Mouse (Mus musculus) forebrain, embryonic 12.5 days (tissue): ENCODE data around the gene Lhfpl2. TPM values are rescaled to one million over a fixed set of nuclear protein-coding genes. Genes with fewer than 3 reads are reported as not detected.
"Not testable (repeated sequence)": the region's sequence is repeated elsewhere in the genome, so short reads cannot be mapped to it uniquely, and the experiment has no call there.

Experiments
- ATAC-seq: fragments of 200-750 bp; cut with Nextera tagmentation; 2 replicates; pipeline ENCODE4 v1.8.0; 2017; ENCODE audit warnings: moderate TSS enrichment; ENCODE audit not compliant: low FRiP score
- H3K27ac ChIP-seq: fragments of 300-500 bp; sonication (generic); 2 replicates; pipeline ENCODE4 v1.5.1; 2016; ENCODE audit warnings: mild to moderate bottlenecking
- H3K27me3 ChIP-seq: fragments of 300-500 bp; sonication (generic); 2 replicates; pipeline ENCODE4 v1.6.1; 2016; ENCODE audit warnings: mild to moderate bottlenecking
- H3K36me3 ChIP-seq: fragments of 300-500 bp; sonication (generic); replicated peaks from 2 replicates; pipeline ENCODE4 v1.6.1; 2016; ENCODE audit warnings: mild to moderate bottlenecking
- H3K4me1 ChIP-seq: fragments of 300-500 bp; sonication (generic); 2 replicates; pipeline ENCODE4 v1.6.1; 2016
- H3K4me2 ChIP-seq: fragments of 300-500 bp; sonication (generic); 2 replicates; pipeline ENCODE4 v1.6.1; 2016; ENCODE audit warnings: mild to moderate bottlenecking, moderate library complexity
- H3K4me3 ChIP-seq: fragments of 300-500 bp; sonication (generic); replicated peaks from 2 replicates; pipeline ENCODE4 v1.5.1; 2016; ENCODE audit warnings: mild to moderate bottlenecking
- H3K9ac ChIP-seq: fragments of 300-500 bp; sonication (generic); 2 replicates; pipeline ENCODE4 v1.6.1; 2016; ENCODE audit warnings: mild to moderate bottlenecking
- H3K9me3 ChIP-seq: fragments of 300-500 bp; sonication (generic); 2 replicates; pipeline ENCODE4 v1.6.1; 2016
- WGBS: fragments of 180-500 bp; shearing (Covaris S2); methylation state at CpG from one replicate; pipeline ENCODE4 v1.1.7; 2016; 5-methylcytosine and 5-hydroxymethylcytosine counted together
- polyA plus RNA-seq: library from polyadenylated mRNA; unstranded; fragments of >200 nt; fragmentation: Nextera tagmentation; extraction: Ambion mirVana; gene quantifications from 2 replicates; pipeline ENCODE4 v1.2.1, GENCODE M21; 2016

Gene Lhfpl2
- polyA plus RNA-seq: 17.5 and 21.3 TPM in 2 replicates

- Histone ChIP-seq H3K9me3 (no peaks in the 10 kb centered on the region), H3K27ac (peak within 1 kb of the TSS; percentile 61), H3K27me3 (peaks cover 38% of the 10 kb centered on the region), H3K4me2 (peak within 1 kb of the TSS; percentile 98), H3K4me3 (peak within 1 kb of the TSS; percentile 75), H3K36me3 (no peaks in the 10 kb centered on the region), H3K4me1 (peaks cover 21% of the 10 kb centered on the region), H3K9ac (peak within 1 kb of the TSS; percentile 83)
- WGBS: under 1% methylated on average over 72 of the region's 85 CpGs
- peak; percentile 81 for ATAC-seq
These were observed at the start of gene Lhfpl2 for GRCm38 (mm10) chr13:94057563-94058560. Gene Lhfpl2 (plus strand): TSS chr13:94057796.

GRCm38 (mm10) chr13:94011996-94012575 is 45.5 kb upstream of the Lhfpl2 start:
- Histone ChIP-seq H3K9ac (no peak overlapping the region), H3K4me1 (no peaks in the 10 kb centered on the region), H3K36me3 (no peaks in the 10 kb centered on the region), H3K4me3 (no peak overlapping the region), H3K4me2 (no peak overlapping the region), H3K27ac (no peak overlapping the region), H3K9me3 (no peaks in the 10 kb centered on the region), H3K27me3 (no peaks in the 10 kb centered on the region)
- 87% methylated on average over 4 of the region's 4 CpGs for WGBS
- no peak for ATAC-seq

DNA sequence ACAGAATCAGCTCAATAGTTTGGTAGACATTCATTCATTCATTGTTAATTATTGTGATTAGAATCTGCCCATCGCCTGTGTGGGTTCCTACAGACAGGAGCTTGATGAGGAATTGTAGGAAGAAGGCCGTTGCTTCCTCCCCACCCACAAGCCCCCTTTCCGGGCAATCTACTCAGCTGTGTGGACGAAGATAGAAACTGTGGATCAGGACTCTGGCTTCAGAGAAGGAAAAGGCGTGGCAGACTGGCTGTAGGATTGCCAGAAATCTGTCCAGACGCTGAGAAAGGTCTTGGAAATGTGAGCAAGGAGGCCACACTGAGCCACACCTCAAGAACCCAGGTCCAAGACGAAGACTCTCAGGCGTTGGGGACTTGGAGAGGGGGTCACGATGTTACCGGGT is 43.6 kb upstream of the Lhfpl2 start:
- Histone ChIP-seq H3K27ac (no peak overlapping the region), H3K4me3 (no peak overlapping the region), H3K36me3 (no peaks in the 10 kb centered on the region), H3K27me3 (no peaks in the 10 kb centered on the region), H3K4me1 (no peaks in the 10 kb centered on the region), H3K4me2 (no peak overlapping the region), H3K9me3 (no peaks in the 10 kb centered on the region), H3K9ac (no peak overlapping the region)
- WGBS: 91% methylated on average over 10 of the region's 10 CpGs
- no peak for ATAC-seq

DNA sequence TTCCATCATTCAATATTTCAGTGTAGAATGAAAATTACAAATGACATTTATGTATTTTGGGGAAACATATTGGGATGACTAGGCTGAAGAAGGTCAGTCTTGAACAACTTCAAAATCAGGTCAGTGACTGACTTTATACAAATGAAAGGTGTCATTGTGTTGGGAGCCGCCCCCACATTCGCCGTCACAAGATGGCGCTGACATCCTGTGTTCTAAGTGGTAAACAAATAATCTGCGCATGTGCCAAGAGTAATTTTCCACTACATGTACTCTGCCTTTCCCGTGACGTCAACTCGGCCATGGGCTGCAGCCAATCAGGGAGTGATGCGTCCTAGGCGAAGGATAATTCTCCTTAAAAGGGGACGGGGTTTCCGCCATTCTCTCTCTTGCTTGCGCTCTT is 33.0 kb upstream of the Lhfpl2 start:
- H3K4me2 ChIP-seq, H3K9me3 ChIP-seq, H3K27me3 ChIP-seq, H3K9ac ChIP-seq, H3K4me1 ChIP-seq, H3K36me3 ChIP-seq, H3K4me3 ChIP-seq, ATAC-seq, H3K27ac ChIP-seq: not testable (repeated sequence)
- WGBS: 69% methylated on average over 10 of the region's 13 CpGs

DNA sequence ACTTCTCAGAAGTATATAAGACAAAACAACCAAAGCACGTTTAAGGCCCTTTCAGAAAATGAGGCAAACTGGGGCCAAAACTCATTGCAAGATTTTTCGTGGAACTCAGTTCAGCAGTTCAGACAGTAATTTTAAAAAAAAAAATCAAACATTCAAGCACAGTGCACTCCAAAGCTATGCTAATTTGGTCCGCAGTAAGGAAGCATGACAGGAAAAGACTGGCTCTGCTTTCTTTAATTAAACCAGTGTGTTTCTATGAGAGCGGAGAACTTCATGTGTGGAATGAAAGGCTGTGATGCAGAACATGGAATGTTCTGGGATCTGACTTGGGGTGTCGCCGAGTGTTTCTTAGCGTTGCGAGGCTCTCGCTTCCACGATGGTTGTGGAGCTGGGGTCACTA is 28.4 kb upstream of the Lhfpl2 start:
- H3K4me2 ChIP-seq: no peak overlapping the region
- H3K27me3 ChIP-seq: no peaks in the 10 kb centered on the region
- no peaks in the 10 kb centered on the region for H3K36me3 ChIP-seq
- no peaks in the 10 kb centered on the region; the same call in 1 of the 2 replicates for H3K4me1 ChIP-seq
- no peaks in the 10 kb centered on the region for H3K9me3 ChIP-seq
- H3K9ac ChIP-seq: no peak overlapping the region
- WGBS: 87% methylated on average over 10 of the region's 10 CpGs
- H3K4me3 ChIP-seq: no peak overlapping the region
- ATAC-seq: no peak
- H3K27ac ChIP-seq: no peak overlapping the region

GRCm38 (mm10) chr13:94030551-94030950 is 27.0 kb upstream of the Lhfpl2 start:
- H3K4me3 ChIP-seq: no peak overlapping the region
- 78% methylated on average over 2 of the region's 2 CpGs for WGBS
- ATAC-seq: no peak

DNA sequence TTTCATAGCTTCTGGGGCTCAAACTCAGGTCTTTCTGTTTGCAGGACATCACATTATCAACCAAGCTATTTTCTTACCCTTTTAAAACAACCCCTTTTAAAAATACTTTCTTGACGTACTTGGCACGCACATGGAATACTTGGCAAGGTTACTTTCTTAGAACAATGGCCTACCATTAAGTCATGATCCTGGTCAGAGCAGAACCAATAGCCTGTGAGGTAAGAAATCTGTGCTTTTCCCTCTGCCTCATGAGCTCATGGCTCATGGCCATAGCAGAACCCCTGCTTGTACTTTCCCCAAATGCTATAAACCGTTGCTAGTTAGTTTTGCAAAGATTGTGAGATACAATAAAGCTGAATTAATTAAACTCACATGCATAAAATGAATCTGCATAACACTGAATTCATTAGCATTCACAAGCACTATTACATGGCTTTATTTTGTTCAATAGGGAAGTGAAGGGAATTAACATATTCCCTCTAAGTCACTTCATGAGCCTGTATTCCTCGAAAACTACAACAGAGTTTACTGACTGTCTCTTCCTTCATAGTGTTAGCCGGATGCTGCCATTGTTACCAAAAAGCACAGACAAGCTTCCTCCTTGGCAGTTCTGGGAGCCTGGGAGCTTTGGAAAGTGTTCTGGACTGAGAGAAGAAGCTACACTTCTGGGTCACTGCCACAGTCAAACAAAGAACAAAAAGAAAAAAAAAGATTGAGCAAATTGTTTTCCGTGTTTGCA is 20.1 kb upstream of the Lhfpl2 start:
- no peak overlapping the region for H3K4me3 ChIP-seq
- no peaks in the 10 kb centered on the region for H3K36me3 ChIP-seq
- H3K9ac ChIP-seq: no peak overlapping the region
- 0 out of 2 replicates have a peak overlapping the region, but pooled peaks have one; percentile 42 for H3K27ac ChIP-seq
- H3K9me3 ChIP-seq: no peaks in the 10 kb centered on the region
- H3K27me3 ChIP-seq: 0 out of 2 replicates have a peak, but pooled peaks cover 4% of the 10 kb centered on the region
- WGBS: 42% methylated on average over 6 of the region's 6 CpGs
- no peak overlapping the region for H3K4me2 ChIP-seq
- no peak for ATAC-seq
- peaks cover 11% of the 10 kb centered on the region; the same call in 1 of the 2 replicates for H3K4me1 ChIP-seq

More at GRCm38 (mm10) chr13:94030551-94030950, 27.0 kb upstream of the Lhfpl2 start:
- no peaks in the 10 kb centered on the region for H3K9me3 ChIP-seq
- no peak overlapping the region for H3K9ac ChIP-seq
- no peaks in the 10 kb centered on the region for H3K27me3 ChIP-seq
- H3K4me2 ChIP-seq: no peak overlapping the region
- H3K27ac ChIP-seq: no peak overlapping the region
- H3K36me3 ChIP-seq: no peaks in the 10 kb centered on the region
- H3K4me1 ChIP-seq: no peaks in the 10 kb centered on the region; the same call in 1 of the 2 replicates

- 34% methylated on average over 2 of the region's 2 CpGs for WGBS
- H3K9ac ChIP-seq: no peak overlapping the region
- H3K4me3 ChIP-seq: no peak overlapping the region
- H3K4me2 ChIP-seq: no peak overlapping the region
- 0 out of 2 replicates have a peak, but pooled peaks cover 4% of the 10 kb centered on the region for H3K27me3 ChIP-seq
- H3K9me3 ChIP-seq: no peaks in the 10 kb centered on the region
- ATAC-seq: no peak
- H3K4me1 ChIP-seq: peaks cover 11% of the 10 kb centered on the region; the same call in 1 of the 2 replicates
- H3K27ac ChIP-seq: 0 out of 2 replicates have a peak overlapping the region, but pooled peaks have one; percentile 42
- no peaks in the 10 kb centered on the region for H3K36me3 ChIP-seq
These were observed 19.6 kb upstream of the Lhfpl2 start for GRCm38 (mm10) chr13:94038052-94038340.

- Histone ChIP-seq H3K4me3 (no peak overlapping the region), H3K9ac (no peak overlapping the region), H3K4me1 (no peaks in the 10 kb centered on the region), H3K36me3 (no peaks in the 10 kb centered on the region), H3K4me2 (no peak overlapping the region), H3K9me3 (no peaks in the 10 kb centered on the region), H3K27ac (no peak overlapping the region), H3K27me3 (0 out of 2 replicates have a peak, but pooled peaks cover 3% of the 10 kb centered on the region)
- 77% methylated on average over 7 of the region's 7 CpGs for whole genome bisulfite sequencing
- no peak for ATAC-seq
These were observed 7.6 kb upstream of the Lhfpl2 start for GRCm38 (mm10) chr13:94050036-94050435.

- Histone ChIP-seq H3K4me3 (no peak overlapping the region), H3K4me1 (no peaks in the 10 kb centered on the region), H3K27ac (no peak overlapping the region), H3K27me3 (peaks cover 10% of the 10 kb centered on the region; the same call in 1 of the 2 replicates), H3K9me3 (no peaks in the 10 kb centered on the region), H3K36me3 (no peaks in the 10 kb centered on the region), H3K9ac (no peak overlapping the region), H3K4me2 (no peak overlapping the region)
- no peak for ATAC-seq
- WGBS: 88% methylated on average over 3 of the region's 3 CpGs
These were observed 6.8 kb upstream of the Lhfpl2 start for GRCm38 (mm10) chr13:94050782-94051181.

DNA sequence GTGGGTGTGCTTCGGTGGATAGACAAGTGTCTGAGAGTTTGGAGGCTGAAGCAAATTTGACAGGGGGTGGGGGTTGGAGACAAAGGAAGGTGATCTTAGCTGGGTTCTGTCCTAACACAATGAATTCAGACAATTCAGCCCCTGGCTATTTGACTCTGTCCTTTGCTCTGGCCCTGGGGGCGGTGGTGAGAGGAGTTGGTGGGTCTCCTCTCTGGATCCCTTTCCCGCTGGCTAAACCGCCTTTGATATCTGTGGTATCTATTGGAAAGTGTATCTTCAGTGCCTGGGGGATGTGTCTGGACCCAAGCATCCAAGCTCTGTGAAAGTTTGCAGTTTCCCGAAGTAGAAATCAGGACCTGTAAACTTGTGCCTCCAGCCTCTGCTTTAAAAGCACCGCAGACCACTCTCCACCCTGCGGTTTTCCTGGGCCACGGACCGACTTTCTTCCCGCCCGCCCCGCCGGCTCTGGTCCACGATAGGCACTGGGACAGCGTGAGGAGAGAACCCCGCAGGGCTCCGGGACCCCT is 497 bp upstream of the Lhfpl2 start:
- Histone ChIP-seq H3K4me3 (peak overlapping the region; percentile 75), H3K36me3 (no peaks in the 10 kb centered on the region), H3K9ac (peak overlapping the region; percentile 83), H3K4me1 (peaks cover 15% of the 10 kb centered on the region; the same call in 1 of the 2 replicates), H3K4me2 (peak overlapping the region; percentile 98), H3K27me3 (peaks cover 33% of the 10 kb centered on the region), H3K27ac (peak overlapping the region; percentile 61; the same call in 1 of the 2 replicates), H3K9me3 (no peaks in the 10 kb centered on the region)
- 2% methylated on average over 17 of the region's 17 CpGs for WGBS
- ATAC-seq: peak; percentile 11; the same call in 1 of the 2 replicates
